Mouse (Mus musculus) spleen, postnatal 10 days (tissue): ENCODE data around the gene Armh3.
"Not testable (repeated sequence)": the region's sequence is repeated elsewhere in the genome, so short reads cannot be mapped to it uniquely, and the experiment has no call there.

Source experiments
- DNase-seq, 2 experiments: peaks; one replicate each; pipeline ENCODE4 v3.0.0; 2021 to 2022; ENCODE audit warnings: low spot score in 2 of 2

Gene Armh3

DNA sequence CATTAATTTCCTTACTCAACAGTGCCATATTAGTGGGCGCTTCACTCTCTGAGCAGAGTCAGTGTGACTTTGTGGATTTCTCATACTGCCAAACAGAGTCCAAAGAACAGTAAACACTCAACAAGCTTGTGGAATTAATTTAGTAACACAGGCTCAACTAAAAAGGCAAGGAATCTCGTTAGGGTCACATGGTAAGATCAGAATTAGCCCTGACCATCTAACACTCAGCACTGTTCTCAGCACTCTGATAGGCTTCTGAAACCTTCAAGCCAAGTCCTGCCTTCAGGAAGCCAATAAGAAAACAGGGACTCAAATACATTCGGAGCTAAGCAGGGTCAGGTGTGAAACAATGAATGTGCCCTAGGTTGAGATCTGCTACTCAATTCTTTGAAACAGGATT is 172.1 kb downstream of the Armh3 start:
- DNase-seq: no peak

DNA sequence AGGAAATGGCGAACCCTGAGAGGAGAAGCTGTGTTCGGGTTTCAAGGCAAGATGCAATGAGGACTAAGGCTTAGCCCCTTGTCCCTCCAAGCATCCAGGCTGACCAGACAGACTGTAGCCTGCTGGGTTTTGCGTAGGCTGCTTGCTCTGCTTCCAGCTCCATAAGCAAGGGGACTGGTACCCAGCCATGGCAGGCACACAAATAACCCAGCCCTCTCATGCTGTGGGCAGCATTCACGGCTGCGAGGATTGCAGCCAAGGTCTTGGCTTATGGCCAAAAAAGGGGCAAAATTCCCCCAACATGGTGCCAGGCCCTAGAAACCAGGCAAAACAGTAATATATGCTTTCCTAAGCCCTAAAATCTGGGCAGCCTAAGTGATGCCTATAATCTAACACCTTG is 176.5 kb downstream of the Armh3 start:
- DNase-seq: no peak

DNA sequence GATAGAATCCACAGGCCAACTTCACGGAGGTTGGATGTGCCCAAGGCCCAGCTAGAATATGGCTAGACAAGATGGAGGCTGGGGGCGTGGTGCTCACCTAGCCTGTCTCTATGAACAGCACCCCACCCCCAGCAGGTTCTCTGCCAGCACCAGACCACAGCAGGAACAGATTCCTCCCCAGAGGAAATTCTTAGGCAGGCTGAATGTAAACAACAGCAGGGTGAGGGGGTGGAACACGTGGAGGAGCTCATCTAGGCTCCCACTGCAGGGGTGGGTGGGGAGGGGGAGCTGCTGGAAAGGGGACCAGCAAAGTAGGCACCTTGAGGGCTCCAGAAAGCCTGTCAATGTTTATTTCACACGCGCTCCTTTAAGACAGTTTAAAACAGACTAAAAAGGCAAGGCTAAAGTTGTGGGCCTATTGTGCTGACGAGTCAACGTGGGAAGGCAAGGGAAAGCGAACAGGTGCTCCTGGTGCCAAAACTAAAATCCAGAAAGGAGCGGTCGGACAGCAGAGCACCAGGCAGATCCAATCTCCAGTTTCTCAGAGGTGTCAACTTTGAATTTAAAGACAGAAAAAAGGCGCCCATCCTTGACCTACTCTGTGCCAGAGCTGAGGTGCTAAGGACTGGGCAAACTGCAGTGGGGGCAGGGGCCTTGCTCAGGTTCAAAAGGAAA is 180.3 kb downstream of the Armh3 start:
- no peak for DNase-seq

DNA sequence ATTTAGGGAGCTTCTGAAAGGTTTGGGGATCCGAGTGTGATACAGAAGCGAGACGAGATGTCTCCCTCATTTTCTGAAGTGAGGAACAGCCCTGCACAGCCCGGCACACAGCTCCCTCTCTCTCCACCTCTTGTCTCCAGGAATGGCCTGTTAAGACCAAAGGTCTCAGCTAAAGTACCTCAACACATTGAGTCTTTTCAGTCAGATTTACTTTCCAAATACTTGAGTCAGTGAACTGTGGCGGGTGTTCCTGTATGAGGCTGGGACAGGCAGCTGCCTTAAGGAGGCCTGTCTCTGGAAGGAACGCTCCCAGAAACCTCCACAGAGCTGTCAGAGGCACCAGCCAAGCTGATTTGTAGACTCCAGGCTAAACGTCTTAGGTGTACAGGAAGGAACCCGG is 181.6 kb downstream of the Armh3 start:
- no peak for DNase-seq

DNA sequence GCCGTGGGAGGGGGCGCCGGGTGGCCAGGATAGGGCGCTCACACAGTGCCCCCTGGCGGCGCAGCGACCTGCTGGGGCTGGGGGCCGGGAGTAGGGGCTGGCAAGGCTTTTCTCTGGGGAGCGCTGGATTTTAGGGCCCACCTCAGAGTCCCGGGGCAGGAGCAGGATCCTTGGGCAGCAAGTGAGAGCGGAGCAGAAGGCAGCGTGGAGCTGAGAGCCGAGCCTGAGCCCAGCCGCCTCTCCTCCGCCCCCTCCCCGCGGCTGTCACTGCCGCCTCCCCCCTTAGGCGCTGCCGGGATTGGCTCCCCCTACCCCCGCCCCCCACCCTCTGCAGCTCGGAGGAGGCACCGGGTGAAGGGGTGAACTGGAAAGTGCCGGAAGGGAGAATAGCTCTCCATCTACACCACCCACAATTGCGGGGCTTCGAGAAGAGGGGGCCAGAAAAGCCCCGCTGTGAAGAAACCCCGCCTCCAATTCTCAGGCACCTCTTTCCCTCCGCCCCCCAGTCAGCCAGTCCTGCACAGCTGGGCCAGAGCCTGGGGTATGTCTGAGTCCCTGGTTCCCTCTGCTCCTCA is 182.4 kb downstream of the Armh3 start, which contains the start of gene Kcnip2:
Gene Kcnip2, minus strand, starts transcription at position 231 of the 575 bp plus-strand sequence.
- DNase-seq: no peak

DNA sequence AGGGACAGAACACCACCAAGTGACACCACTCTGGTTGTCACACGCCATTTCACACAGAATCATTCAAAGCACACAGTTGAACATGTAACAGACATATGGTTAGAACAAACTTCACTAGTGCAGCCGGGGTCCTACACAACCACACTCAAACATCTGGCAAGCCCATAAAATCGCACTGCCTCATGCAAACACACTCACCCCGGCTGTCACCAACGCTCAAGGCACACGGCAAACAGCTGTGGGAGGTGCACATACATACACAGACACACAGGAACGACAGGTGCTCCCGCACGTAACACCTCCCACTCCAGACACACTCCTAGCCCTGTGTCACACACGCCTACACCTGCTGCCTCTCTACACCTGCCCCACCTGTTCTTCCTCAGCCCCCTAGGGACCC is 183.1 kb downstream of the Armh3 start:
- DNase-seq: no peak

DNA sequence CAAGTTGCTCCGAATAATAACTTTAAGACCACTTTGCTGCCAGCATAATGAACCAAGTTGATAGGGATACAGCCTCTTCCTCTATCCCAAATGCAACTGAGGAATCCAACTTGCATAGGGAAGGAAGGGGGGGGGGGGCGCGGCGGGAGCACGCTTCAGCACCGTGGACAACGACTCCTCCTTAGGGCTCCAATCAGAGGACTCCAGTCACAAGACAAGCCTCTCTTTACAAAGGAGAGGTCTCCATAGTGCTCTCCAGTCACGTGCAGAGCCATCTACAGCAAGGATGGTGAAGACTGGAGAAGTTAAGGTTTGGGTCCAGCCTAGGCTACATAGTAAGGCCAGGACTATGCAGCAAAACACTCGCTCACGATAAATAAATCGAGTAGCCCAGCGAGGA is 184.5 kb downstream of the Armh3 start:
- DNase-seq: no peak

DNA sequence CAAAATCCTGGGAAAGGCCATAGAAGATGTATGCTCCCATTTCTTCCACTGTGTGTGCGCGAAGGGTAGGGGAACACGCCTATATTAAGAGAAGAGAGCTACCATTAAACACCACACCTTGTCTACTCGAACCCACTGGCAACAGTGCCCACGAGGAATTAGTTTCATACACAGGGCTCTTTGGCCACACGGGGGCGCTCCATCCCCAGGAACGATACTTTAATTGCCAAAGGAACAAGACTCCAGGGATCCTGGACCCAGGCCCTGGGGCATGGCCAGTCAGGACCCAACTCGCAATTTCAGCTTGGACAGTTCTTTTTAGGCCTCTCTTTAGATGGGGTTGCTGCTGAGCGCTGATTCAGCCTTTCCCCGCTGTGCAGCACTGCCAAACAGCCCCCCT is 185.0 kb downstream of the Armh3 start:
- peak; percentile 79 to 91 for DNase-seq

DNA sequence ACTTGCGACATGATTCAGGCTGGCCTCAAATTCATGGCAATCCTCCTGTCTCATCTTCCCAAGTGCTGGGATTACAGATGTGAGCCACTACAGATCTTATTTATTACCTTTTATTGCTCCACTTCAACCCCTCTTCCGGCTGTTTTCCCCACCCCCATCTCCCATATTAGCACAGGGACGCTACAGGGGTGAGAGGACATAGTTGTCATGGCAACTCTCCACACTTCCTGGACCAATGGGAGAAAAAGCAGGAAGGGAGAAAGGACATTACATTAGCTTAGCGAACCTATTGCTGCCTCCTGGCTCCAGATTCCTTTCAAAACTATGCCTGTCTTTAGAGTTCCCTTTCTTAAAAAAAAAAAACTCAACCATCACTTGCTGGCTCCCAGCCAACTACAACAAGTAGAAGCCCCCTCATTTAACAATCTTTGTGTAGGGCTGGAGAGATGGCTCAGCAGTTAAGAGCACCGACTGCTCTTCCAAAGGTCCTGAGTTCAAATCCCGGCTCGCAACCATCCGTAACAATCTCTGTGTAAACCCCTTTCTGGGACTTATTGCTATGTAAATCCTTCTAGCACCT is 185.5 kb downstream of the Armh3 start:
- DNase-seq: no peak

DNA sequence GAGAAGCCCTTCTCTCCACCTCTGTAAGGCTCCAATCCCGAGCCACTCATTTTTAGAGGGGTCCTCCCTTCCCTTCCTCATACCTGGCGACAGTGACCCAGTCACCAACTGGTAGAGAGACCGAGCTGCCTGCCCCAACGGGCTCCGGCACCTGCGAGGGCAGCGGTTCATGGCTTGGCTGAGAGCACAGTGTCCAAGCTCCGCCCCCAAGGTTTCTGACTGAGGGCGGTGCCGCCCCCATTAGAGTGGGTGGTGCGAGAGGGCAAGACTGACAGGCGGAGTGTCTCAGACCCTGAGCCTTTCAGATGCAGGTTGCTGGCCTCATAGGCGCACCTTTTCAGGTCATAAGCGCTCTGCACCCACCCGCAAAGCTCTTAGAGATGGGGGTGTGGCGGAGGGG is 186.2 kb downstream of the Armh3 start:
- peak; percentile 42 to 79 for DNase-seq

DNA sequence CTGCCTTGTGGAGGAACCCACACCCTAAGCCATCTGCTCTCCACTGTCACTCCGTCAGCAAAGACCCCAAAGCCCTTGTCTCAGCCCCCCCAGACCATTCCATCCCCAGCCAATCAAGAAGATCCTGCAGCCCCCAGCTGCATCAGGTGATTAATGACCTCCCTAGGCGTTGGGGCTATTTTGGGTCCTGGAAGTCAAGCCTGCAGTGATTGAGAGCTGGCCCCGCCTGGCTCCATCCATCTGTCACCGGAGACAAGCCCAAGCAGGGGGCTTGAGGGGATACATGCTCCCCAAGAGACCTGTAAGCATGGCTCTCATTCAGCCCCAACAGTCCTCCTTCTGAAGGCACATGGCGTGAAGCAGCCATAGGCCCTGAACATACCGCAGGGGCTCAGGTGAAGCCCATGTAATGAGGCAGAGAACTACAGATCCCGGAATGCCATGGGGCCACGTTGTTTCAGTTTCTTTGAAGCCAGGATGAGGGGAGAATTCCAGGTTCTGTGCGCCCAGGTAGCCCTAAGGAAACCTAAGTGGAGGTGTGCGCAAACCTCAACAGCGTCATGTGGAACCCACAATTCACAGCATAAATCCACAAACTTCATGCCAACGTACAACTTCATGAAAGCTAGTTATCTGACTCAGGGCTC is 187.1 kb downstream of the Armh3 start:
- no peak for DNase-seq

DNA sequence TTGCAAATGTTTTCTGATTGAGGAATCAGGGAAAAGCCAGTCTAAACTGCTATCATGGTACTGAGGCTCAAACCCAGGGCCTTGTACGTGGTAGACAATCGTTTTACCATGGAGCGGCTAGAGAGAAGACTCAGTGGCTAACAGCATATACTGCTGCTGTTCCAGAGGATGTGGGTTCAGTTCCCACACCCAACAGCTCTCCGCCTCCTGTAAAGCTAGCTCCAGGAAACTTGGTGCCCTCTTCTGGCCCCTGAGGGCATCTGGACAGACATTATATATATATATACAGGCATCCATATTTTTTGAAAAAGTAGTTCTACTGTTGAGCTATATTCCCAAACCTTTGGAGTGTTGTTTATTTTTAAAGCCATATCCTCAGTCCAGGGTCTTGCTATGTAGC is 190.6 kb downstream of the Armh3 start:
- no peak for DNase-seq

DNA sequence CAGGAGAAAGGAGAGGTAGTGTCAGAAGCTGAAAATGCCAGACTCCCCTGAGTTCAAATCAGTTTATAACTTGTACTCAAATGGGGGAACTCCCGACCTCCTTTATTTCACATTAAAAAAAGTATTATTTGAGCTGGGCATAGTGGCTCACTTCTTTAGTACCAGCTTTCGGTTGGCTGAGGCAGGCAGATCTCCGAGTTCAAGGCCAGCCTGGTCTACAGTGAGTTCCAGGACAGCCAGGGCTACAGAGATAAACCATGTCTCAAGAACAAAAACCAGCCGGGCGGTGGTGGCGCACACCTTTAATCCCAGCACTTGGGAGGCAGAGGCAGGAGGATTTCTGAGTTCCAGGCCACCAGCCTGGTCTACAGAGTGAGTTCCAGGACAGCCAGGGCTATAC is 192.5 kb downstream of the Armh3 start:
- not testable (repeated sequence) for DNase-seq

DNA sequence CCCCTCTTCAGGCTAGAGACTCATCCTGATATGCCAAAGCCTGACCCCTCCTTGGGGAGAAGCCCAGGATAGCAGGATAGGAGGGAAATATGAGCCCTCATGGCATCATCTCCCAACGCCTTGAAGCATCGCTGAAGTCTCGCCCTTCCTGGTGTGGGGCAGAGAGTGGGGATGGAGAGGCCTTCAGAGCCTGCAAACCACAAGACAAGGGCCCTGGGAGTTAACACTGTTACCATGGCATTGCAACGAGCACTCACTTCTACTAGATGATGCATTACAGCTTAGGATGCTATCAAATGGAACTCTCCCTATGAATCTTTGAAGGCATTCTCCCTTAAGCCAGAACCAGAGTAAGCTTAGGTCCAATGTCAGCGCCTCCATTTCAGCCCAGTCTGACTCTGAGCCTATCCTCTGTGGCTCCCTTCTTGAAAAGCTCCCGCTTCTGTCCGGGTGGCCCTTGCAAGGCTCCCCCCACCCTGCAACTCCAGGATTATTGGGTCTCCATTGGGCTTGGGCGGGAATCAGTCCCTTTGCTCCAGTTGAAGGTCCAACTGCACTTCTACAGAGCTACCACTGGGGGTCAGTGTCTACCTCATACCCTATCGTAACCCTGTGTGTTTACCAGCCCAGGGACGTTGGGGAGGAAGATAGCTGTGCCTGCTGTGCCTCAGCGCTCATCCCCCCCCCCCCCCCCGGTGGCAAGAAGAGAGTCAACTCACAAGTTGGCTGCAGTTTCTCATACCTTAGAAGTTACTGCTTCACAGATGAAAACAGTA is 193.5 kb downstream of the Armh3 start:
- peak; percentile 49 to 62 for DNase-seq

DNA sequence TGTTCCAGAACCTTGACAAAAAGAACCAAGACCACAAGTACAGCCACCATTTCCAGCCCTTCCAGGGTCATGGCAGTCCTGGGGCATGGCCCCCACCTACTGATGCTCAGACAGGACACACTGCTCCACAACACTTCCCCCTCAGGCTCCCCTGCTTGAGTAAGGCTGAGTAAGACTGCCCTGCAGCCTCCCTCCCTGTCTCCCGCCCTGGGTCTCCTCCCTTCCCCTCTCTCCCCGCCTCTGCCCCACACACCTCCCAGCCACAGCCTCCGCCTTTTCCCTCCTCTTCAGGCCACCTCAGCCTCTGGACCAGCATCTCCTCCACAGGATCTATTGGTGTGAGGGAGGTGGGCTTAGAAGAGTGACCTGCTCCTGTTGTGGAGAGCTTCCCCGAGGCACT is 194.9 kb downstream of the Armh3 start:
- peak in 1 of 2 experiments; percentile 51 for DNase-seq

DNA sequence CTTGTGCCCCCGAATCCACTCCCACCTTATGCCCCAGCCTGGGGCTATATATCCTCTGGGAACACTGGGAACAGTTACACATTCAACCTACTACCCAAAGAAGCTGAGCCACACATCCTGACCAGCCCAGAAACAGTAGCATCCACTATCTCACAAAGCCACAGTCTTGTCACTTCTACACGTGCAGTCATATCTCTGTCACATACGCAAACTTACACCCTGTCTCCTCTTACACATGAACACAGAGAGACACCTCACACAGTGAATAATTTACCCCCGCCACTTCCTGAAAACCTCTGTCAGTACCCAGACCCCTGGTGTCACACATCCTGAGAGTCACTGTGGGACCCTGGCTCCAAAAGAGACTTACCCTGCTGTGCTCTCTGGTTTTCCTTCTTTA is 195.6 kb downstream of the Armh3 start:
- DNase-seq: no peak

DNA sequence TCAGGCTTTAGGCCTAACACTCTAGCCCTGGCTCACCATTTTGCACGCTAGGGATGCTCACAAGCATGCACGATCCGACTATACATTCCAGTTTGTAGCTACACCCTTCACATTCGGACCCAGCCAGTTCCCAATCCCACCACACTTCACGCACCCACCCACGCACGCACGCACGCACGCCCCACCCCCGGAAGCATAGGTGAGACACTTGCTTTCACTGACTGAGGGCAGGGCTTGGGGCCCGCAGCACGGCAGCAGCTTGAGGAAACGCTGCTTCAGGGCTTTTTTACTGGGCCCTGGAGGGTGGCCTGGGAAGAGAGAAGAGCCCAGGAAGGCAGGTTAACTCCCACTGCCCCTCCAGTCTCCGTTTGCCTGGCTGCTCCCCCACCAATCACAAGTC is 201.4 kb downstream of the Armh3 start:
- DNase-seq: no peak

DNA sequence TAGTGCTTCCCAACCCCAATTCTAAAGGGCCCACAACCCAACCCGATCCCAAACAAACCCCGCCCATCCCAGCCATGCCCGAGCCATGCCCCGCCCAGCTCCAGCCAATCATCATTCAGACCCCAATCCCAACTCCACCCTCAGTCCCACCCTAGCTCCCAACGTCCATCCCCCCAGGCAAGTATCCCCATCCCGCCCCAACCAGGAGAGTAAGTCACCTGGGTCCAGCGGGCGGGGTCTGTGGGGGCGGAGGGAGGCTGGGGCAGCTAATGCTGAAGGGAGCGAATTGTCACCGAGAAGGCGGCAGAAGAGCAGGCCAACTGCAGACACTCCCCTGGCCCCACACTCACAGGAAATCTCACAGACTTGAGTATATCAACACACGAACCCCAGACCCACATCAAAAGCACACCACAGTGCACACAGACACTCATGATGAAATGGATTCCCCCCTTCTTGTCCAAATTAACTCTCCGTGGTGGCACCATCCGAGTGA is 202.2 kb downstream of the Armh3 start:
- peak in 1 of 2 experiments; percentile 34 for DNase-seq

DNA sequence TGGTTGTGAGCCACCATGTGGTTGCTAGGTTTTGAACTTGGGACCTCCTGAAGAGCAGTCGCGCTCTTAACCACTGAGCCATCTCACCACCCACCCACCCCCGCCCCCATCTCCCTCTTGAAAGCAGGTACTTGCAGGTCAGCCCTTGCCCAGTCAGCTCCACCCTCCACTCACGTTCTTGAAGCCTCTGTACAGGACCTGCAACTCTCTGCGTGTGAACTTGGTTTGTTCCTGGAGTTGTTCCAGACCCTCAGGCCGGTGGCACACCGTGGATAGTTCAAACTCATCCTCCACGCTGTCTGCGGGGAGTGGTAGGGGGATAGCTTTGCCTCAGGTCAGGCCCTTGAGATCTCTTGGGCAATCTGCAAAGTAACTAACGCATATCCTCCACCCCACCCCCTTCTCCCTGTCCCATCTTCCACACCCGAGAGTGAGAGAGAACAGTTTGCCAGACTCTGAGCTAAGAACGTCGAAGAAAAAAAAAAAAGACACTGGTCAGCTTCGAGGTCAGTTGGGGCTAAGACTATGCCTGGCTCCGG is 202.8 kb downstream of the Armh3 start:
- DNase-seq: no peak

DNA sequence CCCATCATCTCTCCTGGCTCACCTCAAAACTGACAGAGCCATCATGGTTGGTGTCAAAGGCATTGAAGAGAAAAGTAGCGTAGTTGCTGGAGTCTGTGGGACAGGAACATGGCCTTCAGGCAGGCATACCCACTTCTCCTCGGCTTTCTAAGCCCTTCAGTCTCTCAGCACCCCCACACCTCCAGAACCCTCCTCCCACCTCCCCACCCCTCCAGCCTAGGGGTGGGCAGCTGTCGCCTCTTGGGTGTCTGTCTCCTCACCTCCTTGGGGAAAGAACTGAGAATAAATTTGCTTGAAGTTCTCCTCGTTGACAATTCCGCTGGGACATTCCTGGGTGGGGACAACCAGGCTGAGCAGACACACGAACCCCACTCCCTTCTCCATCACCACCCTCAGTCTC is 203.6 kb downstream of the Armh3 start:
- DNase-seq: no peak

DNA sequence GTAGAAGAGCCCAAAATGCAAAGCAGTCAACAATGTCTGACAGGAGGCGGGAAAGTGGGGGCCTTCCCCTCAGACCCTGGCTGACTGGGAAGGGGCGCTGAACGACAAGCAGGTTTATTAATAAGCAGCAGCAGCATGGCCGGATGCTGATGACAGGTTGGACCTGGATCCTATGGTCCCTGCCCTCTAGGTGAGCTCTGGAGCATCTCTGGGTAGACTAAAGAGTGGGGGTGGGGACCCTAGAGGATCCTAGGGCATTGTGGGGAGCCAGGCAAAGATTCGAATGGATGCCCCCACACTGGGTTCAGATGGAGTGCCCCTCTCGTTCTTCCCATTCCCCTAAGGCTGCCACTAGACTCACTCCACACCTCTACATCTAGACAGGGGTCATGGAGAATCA is 205.9 kb downstream of the Armh3 start:
- DNase-seq: no peak
